ENCODE assay signal across 8 mouse cellular contexts in genomic region chr8:126734743-126735487, GRCm38 (mm10).
A peak's percentile ranks its signal among the peaks of the same experiment; 100 is the strongest.
DNase-seq lines count a peak whose midpoint lies in the region; ATAC-seq and TF ChIP-seq lines count a peak whose summit lies in the region.

No protein-coding gene starts in this region.

- H3K9me3 ChIP-seq in neural tube, embryonic 11.5 days (ENCODE audit: control insufficient read depth, low read length) = no peaks in the 10 kb centered on the region

- H3K36me3 ChIP-seq in neural tube, embryonic 11.5 days (ENCODE audit: control insufficient read depth, insufficient read depth, low read length) = no peaks in the 10 kb centered on the region

- 33% methylated on average over 7 of the region's 7 CpGs for WGBS in cerebellum, adult 2 months
- 55% methylated on average over 7 of the region's 7 CpGs for WGBS in neural tube, embryonic 11.5 days

- peaks cover 24% of the 10 kb centered on the region for H3K4me1 ChIP-seq in cerebellum, adult 2 months (ENCODE audit: control insufficient read depth, insufficient read depth, low read length)
- H3K4me1 ChIP-seq in neural tube, embryonic 11.5 days (ENCODE audit: control insufficient read depth, insufficient read depth, low read length) = peaks cover 18% of the 10 kb centered on the region; the same call in 1 of the 2 replicates

- H3K27ac ChIP-seq in cerebellum, adult 2 months (ENCODE audit: insufficient read depth, low read length) = peak overlapping the region; percentile 88
- H3K27ac ChIP-seq in neural tube, embryonic 11.5 days (ENCODE audit: low read depth, low read length) = 0 out of 2 replicates have a peak overlapping the region, but pooled peaks have one; percentile 44

- no peaks in the 10 kb centered on the region for H3K27me3 ChIP-seq in cerebellum, adult 2 months (ENCODE audit: control insufficient read depth, insufficient read depth, low read length)
- H3K27me3 ChIP-seq in neural tube, embryonic 11.5 days (ENCODE audit: control insufficient read depth, insufficient read depth, low read length) = no peaks in the 10 kb centered on the region

- ATAC-seq in neural tube, embryonic 11.5 days (ENCODE audit: insufficient read depth, low FRiP score, low TSS enrichment) = no peak
- ATAC-seq in megakaryocyte-erythroid progenitor cell, adult 5-6 weeks (replicated peaks; ENCODE audit: low FRiP score, low TSS enrichment, poor library complexity, severe bottlenecking) = no peak
- no peak for ATAC-seq in inflammation-experienced regulatory T-cells, adult 6 months

- H3K9ac ChIP-seq in neural tube, embryonic 11.5 days (ENCODE audit: low read length) = no peak overlapping the region

- DNase-seq in cerebellum, adult 2 months = peak in 1 of 2 experiments; percentile 45
- no peak for DNase-seq in cerebellum, postnatal 36 days
- DNase-seq in neural tube, embryonic 11.5 days (ENCODE audit: low spot score) = no peak
- DNase-seq in neural tube, embryonic 10.5 days (ENCODE audit: extremely low spot score, low spot score) = no peak
- peak; percentile 48 for DNase-seq in kidney, postnatal 10 days
- no peak for DNase-seq in urinary bladder, postnatal 36 days (ENCODE audit: low spot score in 2 of 2)

- H3K4me2 ChIP-seq in neural tube, embryonic 11.5 days (ENCODE audit: low read depth) = no peak overlapping the region

- H3K4me3 ChIP-seq in cerebellum, adult 2 months (replicated peaks; ENCODE audit: insufficient read depth, low read depth, low read length) = no peak overlapping the region
- no peak overlapping the region for H3K4me3 ChIP-seq in neural tube, embryonic 11.5 days (ENCODE audit: low read depth, low read length)

- TF ChIP-seq POLR2A in cerebellum, adult 2 months (IDR thresholded peaks at IDR 0.05; ENCODE audit: borderline replicate concordance, insufficient read depth, low read length) = no peak

- no peak for TF ChIP-seq CTCF in cerebellum, adult 2 months (IDR thresholded peaks at IDR 0.05; ENCODE audit: borderline replicate concordance, insufficient read depth, low read depth, low read length)
